Mouse (Mus musculus) heart, postnatal 0 days (tissue): ENCODE data around the gene Myo5c.

ENCODE experiments used
- CTCF ChIP-seq: IDR thresholded peaks from 2 replicates; pipeline ENCODE4 v1.5.1; 2016; ENCODE audit warnings: antibody characterized with exemption, control low read depth, low read depth
- EP300 ChIP-seq: IDR thresholded peaks from 2 replicates; pipeline ENCODE4 v1.6.1; 2016; ENCODE audit warnings: antibody characterized with exemption, low read depth

DNA sequence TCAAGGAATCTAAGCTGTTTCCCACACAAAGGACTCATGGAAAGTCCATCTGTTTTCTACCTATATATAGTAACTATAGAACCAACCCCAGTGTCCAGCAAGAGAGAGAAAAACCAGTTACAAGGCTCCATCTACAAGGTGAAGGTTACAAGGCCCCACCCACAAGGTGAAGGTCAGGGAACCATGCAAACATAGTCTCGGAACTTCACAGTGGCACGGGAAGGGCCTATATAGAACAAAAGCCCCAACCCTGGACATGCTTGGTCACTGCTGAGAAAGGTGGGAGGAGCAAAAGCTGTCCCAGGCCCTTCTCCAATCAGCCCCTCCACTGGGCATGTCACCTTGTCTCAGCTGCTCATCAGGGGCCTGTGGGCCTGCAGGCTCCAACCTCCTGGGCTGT is 3.9 kb downstream of the Myo5c start:
- TF ChIP-seq EP300, result no peak
- no peak for TF ChIP-seq CTCF
